Mouse (Mus musculus) intestine, postnatal 0 days (tissue): ENCODE results near the gene Eif4e3. TPM values are rescaled to one million over a fixed set of nuclear protein-coding genes. Genes with fewer than 3 reads are reported as not detected.

Experiments used
- ATAC-seq: fragments of 200-750 bp; cut with Nextera tagmentation; 2 replicates; pipeline ENCODE4 v1.8.0; 2017; ENCODE audit warnings: mild to moderate bottlenecking, moderate TSS enrichment, moderate library complexity
- H3K27ac ChIP-seq: fragments of 300-500 bp; sonication (generic); 2 replicates; pipeline ENCODE4 v1.5.1; 2014; ENCODE audit warnings: mild to moderate bottlenecking, low read depth, low read length, moderate library complexity
- H3K27me3 ChIP-seq: fragments of 300-500 bp; sonication (generic); replicated peaks from 2 replicates; pipeline ENCODE4 v1.6.1; 2014; ENCODE audit warnings: low read length, mixed read lengths; ENCODE audit not compliant: control insufficient read depth, insufficient read depth
- H3K36me3 ChIP-seq: fragments of 300-500 bp; sonication (generic); 2 replicates; pipeline ENCODE4 v1.6.1; 2014; ENCODE audit warnings: mild to moderate bottlenecking, moderate library complexity; ENCODE audit not compliant: control insufficient read depth, insufficient read depth
- H3K4me1 ChIP-seq: fragments of 300-500 bp; sonication (generic); replicated peaks from 2 replicates; pipeline ENCODE4 v1.6.1; 2014; ENCODE audit warnings: antibody characterized with exemption, low read length, mixed read lengths; ENCODE audit not compliant: control insufficient read depth, insufficient read depth
- H3K4me2 ChIP-seq: fragments of 300-500 bp; sonication (generic); replicated peaks from 2 replicates; pipeline ENCODE4 v1.6.1; 2014; ENCODE audit warnings: low read depth, mild to moderate bottlenecking, moderate library complexity
- H3K4me3 ChIP-seq: fragments of 300-500 bp; sonication (generic); 2 replicates; pipeline ENCODE4 v1.5.1; 2014; ENCODE audit warnings: low read depth, low read length
- H3K9ac ChIP-seq: fragments of 300-500 bp; sonication (generic); 2 replicates; pipeline ENCODE4 v1.6.1; 2014; ENCODE audit warnings: mild to moderate bottlenecking, low read depth, low read length
- H3K9me3 ChIP-seq: fragments of 300-500 bp; sonication (generic); 2 replicates; pipeline ENCODE4 v1.6.1; 2016; ENCODE audit warnings: mixed run types; ENCODE audit not compliant: control insufficient read depth
- CTCF ChIP-seq: sonication (generic); IDR thresholded peaks from 2 replicates; pipeline ENCODE4 v1.5.1; 2016; ENCODE audit warnings: low read depth, mild to moderate bottlenecking, control low read depth, antibody characterized with exemption, moderate library complexity
- WGBS: fragments of 180-500 bp; shearing (Covaris S2); extraction: QIAGEN DNeasy Blood & Tissue Kit; methylation state at CpG from one replicate; pipeline ENCODE4 v1.1.7; 2014; 5-methylcytosine and 5-hydroxymethylcytosine counted together
- polyA plus RNA-seq: library from polyadenylated mRNA; unstranded; fragments of >200 nt; fragmentation: Nextera tagmentation; extraction: Ambion mirVana; gene quantifications from 2 replicates; pipeline ENCODE4 v1.2.1, GENCODE M21; 2015

The Eif4e3 gene
- polyA plus RNA-seq, 1 experiment from 2014 or later = 6.7 TPM

DNA sequence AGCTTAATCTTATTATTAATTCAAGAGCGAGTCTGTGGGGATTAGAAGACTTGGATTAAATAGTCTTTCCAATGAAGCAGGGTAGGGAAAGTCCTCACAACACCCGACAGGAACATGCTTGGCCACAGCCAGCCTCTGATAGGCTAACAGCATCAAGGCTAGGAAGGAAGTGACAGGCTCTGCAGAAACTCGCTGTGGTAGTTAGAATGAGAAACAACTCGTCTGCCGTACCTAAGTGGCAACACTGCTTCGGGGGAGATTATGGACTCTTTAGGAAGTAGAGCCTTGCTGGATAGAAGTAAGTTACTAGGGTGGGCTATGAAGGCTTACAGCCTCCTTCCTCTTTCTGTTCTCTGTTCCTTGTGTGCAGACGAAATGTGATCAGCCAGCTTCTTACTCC is 11.1 kb downstream of the Eif4e3 start:
- Histone ChIP-seq H3K9ac (no peak overlapping the region), H3K9me3 (no peaks in the 10 kb centered on the region), H3K4me3 (no peak overlapping the region), H3K36me3 (no peaks in the 10 kb centered on the region), H3K27ac (no peak overlapping the region), H3K4me2 (no peak overlapping the region), H3K4me1 (no peaks in the 10 kb centered on the region), H3K27me3 (no peaks in the 10 kb centered on the region)
- 53% methylated on average over 7 of the region's 7 CpGs for WGBS
- TF ChIP-seq CTCF = no peak
- ATAC-seq = no peak

DNA sequence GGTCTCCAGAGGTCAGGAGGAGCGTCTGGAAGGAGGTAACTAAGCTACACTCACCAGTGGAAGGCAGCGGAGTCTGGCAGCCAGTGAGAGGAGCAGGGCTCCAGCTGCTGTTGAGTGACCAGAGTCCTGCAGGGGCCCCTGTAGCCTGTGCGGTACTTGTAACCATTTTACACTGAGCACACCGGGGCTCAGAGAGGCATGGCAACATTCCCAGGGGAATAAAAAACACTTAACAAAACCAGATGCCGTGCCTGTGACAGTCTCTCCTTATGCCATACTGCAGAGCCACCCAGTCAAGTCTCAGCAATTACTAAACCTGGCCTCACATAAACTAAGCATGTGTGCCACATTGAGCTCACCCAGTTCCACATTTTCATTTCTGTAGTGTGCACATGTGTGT is 12.2 kb downstream of the Eif4e3 start:
- TF ChIP-seq CTCF = no peak
- ATAC-seq = no peak

DNA sequence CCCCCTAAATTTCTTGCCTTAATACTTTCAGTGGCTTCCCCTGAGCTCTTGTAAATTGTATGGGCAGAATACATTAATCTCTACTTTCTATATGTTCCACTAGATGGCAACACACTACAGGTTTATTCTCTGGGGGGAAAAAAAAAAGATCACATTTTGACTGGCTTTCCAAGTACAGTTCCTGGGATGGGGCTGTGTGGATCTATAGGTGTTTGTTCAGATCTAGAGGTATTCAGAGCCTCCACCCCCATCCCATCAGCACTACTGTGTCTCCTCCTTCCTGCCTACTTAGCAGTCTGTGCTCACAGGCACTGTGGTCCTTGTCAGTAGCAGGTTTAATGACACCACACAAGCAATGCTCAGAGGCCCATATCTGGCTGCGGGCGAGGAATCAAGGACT is 14.2 kb downstream of the Eif4e3 start:
- Histone ChIP-seq H3K4me3 (no peak overlapping the region), H3K36me3 (no peaks in the 10 kb centered on the region), H3K4me2 (no peak overlapping the region), H3K9me3 (no peaks in the 10 kb centered on the region), H3K9ac (no peak overlapping the region), H3K4me1 (no peaks in the 10 kb centered on the region), H3K27ac (no peak overlapping the region), H3K27me3 (no peaks in the 10 kb centered on the region)
- ATAC-seq = no peak
- 69% methylated on average over 2 of the region's 2 CpGs for WGBS
- TF ChIP-seq CTCF = peak; percentile 53

More for the DNA sequence above, 12.2 kb downstream of the Eif4e3 start:
- no peaks in the 10 kb centered on the region for H3K9me3 ChIP-seq
- 67% methylated on average over 5 of the region's 5 CpGs for WGBS
- H3K4me1 ChIP-seq = no peaks in the 10 kb centered on the region
- H3K27me3 ChIP-seq = no peaks in the 10 kb centered on the region
- H3K4me2 ChIP-seq = no peak overlapping the region
- no peaks in the 10 kb centered on the region for H3K36me3 ChIP-seq
- H3K9ac ChIP-seq = no peak overlapping the region
- no peak overlapping the region for H3K4me3 ChIP-seq
- no peak overlapping the region for H3K27ac ChIP-seq

DNA sequence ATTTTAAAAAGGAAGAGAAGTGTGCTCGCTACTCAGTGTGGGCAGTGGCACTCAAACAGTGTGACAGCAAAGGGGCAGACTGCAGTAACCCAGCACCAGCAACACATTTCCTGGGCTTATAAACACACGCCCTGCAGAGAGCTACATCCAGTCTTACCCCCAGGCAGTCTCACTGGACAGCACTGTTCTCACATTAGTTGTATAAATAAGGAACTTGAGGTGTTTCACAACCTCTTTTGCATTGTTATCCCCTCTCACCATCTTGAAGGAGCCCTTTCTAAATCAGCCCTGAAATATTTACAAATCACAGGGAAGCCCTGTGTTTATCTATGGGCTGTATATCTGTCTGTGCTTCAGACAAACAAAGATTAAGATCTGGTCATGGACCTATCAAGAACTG is 17.3 kb downstream of the Eif4e3 start:
- TF ChIP-seq CTCF = no peak
- no peaks in the 10 kb centered on the region for H3K9me3 ChIP-seq

DNA sequence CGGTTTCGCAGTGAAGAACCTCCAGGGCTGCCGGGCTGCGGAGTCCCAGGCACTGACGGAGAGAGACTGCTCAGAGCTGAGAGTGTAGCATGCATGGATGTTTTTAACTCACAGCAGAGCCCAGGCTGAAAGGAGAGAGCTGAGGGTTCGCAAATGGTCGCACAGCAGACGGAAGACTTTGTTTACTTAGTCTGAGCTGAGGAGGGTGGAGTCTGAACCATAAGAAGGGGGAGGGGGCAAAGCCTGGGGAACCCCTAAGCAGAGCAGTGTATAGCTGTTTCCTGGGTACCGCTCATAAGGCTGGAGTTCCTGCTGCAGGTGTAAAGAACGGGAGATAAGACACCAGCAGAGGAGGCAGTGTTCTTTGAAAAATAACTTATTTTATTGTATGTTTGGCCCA is 20.2 kb downstream of the Eif4e3 start:
- TF ChIP-seq CTCF = no peak
- H3K4me3 ChIP-seq = no peak overlapping the region
- no peak overlapping the region for H3K9ac ChIP-seq
- H3K36me3 ChIP-seq = no peaks in the 10 kb centered on the region; the same call in 1 of the 2 replicates
- H3K27me3 ChIP-seq = no peaks in the 10 kb centered on the region
- H3K27ac ChIP-seq = no peak overlapping the region
- ATAC-seq = no peak
- 21% methylated on average over 10 of the region's 10 CpGs for WGBS
- H3K4me2 ChIP-seq = peak overlapping the region; percentile 25
- H3K4me1 ChIP-seq = 0 out of 2 replicates have a peak, but pooled peaks cover 6% of the 10 kb centered on the region
- no peaks in the 10 kb centered on the region for H3K9me3 ChIP-seq

More for the DNA sequence above, 17.3 kb downstream of the Eif4e3 start:
- Histone ChIP-seq H3K4me2 (no peak overlapping the region), H3K36me3 (no peaks in the 10 kb centered on the region; the same call in 1 of the 2 replicates), H3K4me3 (no peak overlapping the region), H3K27me3 (no peaks in the 10 kb centered on the region), H3K27ac (no peak overlapping the region), H3K9ac (no peak overlapping the region), H3K4me1 (no peaks in the 10 kb centered on the region)
- no peak for ATAC-seq
- WGBS = 63% methylated on average over 2 of the region's 2 CpGs

DNA sequence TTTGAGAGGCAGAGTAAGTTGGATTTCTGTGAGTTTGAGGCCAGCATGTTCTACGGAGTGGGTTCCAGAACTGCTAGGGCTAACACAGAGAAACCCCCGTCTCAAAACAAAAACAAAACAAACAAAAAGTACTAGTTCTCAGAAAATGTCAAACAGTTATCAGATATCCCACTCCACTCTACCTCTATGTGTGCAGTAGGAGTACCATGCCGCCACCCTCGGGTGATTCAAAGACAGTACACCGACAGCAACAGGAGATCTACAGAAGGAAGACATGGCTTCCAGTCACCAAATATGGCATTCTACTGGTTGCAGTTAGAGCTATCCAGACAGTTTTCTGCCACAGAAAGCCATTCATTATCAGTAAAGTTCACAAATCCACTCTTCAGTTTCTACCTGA is 21.7 kb downstream of the Eif4e3 start:
- Histone ChIP-seq H3K27me3 (no peaks in the 10 kb centered on the region), H3K4me2 (no peak overlapping the region), H3K9ac (no peak overlapping the region), H3K4me3 (no peak overlapping the region), H3K4me1 (0 out of 2 replicates have a peak, but pooled peaks cover 6% of the 10 kb centered on the region), H3K9me3 (no peaks in the 10 kb centered on the region), H3K27ac (no peak overlapping the region), H3K36me3 (no peaks in the 10 kb centered on the region; the same call in 1 of the 2 replicates)
- ATAC-seq = no peak
- 79% methylated on average over 5 of the region's 5 CpGs for WGBS
- TF ChIP-seq CTCF = peak; percentile 42

DNA sequence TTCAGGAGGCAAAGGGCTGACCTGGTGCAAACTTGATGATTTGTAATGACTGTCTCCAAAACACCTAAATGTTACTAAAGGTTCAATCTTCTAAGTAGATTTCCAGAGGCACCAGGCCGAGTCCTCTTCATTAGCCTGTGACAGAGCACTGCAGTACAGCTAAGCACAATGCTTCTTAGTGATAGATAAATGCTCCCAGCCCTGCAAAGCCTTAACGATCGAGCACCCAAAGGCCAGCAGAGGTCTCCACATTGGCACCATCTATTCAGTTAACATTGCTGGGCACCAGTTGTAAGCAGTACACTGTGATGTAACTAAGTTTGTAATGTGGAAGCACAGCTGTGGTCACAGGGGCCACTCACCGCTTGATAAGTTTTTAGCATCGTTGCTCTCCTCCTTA is 22.2 kb downstream of the Eif4e3 start:
- Histone ChIP-seq H3K4me3 (no peak overlapping the region), H3K4me1 (0 out of 2 replicates have a peak, but pooled peaks cover 6% of the 10 kb centered on the region), H3K9me3 (no peaks in the 10 kb centered on the region), H3K4me2 (no peak overlapping the region), H3K27ac (no peak overlapping the region), H3K9ac (no peak overlapping the region), H3K27me3 (no peaks in the 10 kb centered on the region), H3K36me3 (no peaks in the 10 kb centered on the region; the same call in 1 of the 2 replicates)
- no peak for ATAC-seq
- TF ChIP-seq CTCF = no peak
- 72% methylated on average over 5 of the region's 5 CpGs for WGBS
